Mouse (Mus musculus): Measurements from ENCODE around the gene Snap47. TPM values are rescaled to one million over a fixed set of nuclear protein-coding genes. Genes with fewer than 3 reads are reported as not detected.
"Not testable (repeated sequence)": the region's sequence is repeated elsewhere in the genome, so short reads cannot be mapped to it uniquely, and the experiment has no call there.

The Snap47 gene
- polyA plus RNA-seq, 1 experiment from 2014 or later = 96.7 TPM

GRCm38 (mm10) chr11:59377999-59378398 is 73.0 kb downstream of the Snap47 start:
- no peaks in the 10 kb centered on the region for H3K36me3 ChIP-seq (ENCODE audit: control insufficient read depth, insufficient read depth, low read length)
- H3K9ac ChIP-seq (ENCODE audit: low read length) = no peak overlapping the region
- no peak overlapping the region for H3K4me2 ChIP-seq (ENCODE audit: low read length)
- DNase-seq (ENCODE audit: low spot score) (no peak), ATAC-seq (replicated peaks; ENCODE audit: low FRiP score, low TSS enrichment, low read depth) (no peak)
- H3K9me3 ChIP-seq (ENCODE audit: control insufficient read depth, low read length) = no peaks in the 10 kb centered on the region
- WGBS = 86% methylated on average over 3 of the region's 3 CpGs
- no peaks in the 10 kb centered on the region for H3K4me1 ChIP-seq (replicated peaks; ENCODE audit: control insufficient read depth, insufficient read depth, low read length)
- no peak overlapping the region for H3K27ac ChIP-seq (ENCODE audit: low read depth)
- H3K27me3 ChIP-seq (replicated peaks; ENCODE audit: control insufficient read depth, insufficient read depth, low read length) = no peaks in the 10 kb centered on the region
- no peak overlapping the region for H3K4me3 ChIP-seq (ENCODE audit: low read depth, low read length)

GRCm38 (mm10) chr11:59375475-59375874 is 75.5 kb downstream of the Snap47 start, which contains the start of gene Prss38:
Prss38 (minus strand) TSS chr11:59375657.
- no peak within 1 kb of the TSS for H3K4me2 ChIP-seq (ENCODE audit: low read length)
- ATAC-seq (replicated peaks; ENCODE audit: low FRiP score, low TSS enrichment, low read depth) (no peak), DNase-seq (ENCODE audit: low spot score) (no peak)
- H3K4me1 ChIP-seq (replicated peaks; ENCODE audit: control insufficient read depth, insufficient read depth, low read length) = no peaks in the 10 kb centered on the region
- H3K9ac ChIP-seq (ENCODE audit: low read length) = no peak within 1 kb of the TSS
- no peak within 1 kb of the TSS for H3K27ac ChIP-seq (ENCODE audit: low read depth)
- no peaks in the 10 kb centered on the region for H3K9me3 ChIP-seq (ENCODE audit: control insufficient read depth, low read length)
- H3K27me3 ChIP-seq (replicated peaks; ENCODE audit: control insufficient read depth, insufficient read depth, low read length) = no peaks in the 10 kb centered on the region
- H3K36me3 ChIP-seq (ENCODE audit: control insufficient read depth, insufficient read depth, low read length) = no peaks in the 10 kb centered on the region
- WGBS = 78% methylated on average over 16 of the region's 16 CpGs
- H3K4me3 ChIP-seq (ENCODE audit: low read depth, low read length) = no peak within 1 kb of the TSS

GRCm38 (mm10) chr11:59369848-59370247 is 81.1 kb downstream of the Snap47 start:
- 80% methylated on average over 11 of the region's 11 CpGs for WGBS
- H3K27me3 ChIP-seq (replicated peaks; ENCODE audit: control insufficient read depth, insufficient read depth, low read length) = no peaks in the 10 kb centered on the region

GRCm38 (mm10) chr11:59367955-59368354 is 83.0 kb downstream of the Snap47 start:
- H3K9me3 ChIP-seq (ENCODE audit: control insufficient read depth, low read length); H3K4me3 ChIP-seq (ENCODE audit: low read depth, low read length); H3K36me3 ChIP-seq (ENCODE audit: control insufficient read depth, insufficient read depth, low read length); H3K9ac ChIP-seq (ENCODE audit: low read length); H3K27ac ChIP-seq (ENCODE audit: low read depth); H3K27me3 ChIP-seq (replicated peaks; ENCODE audit: control insufficient read depth, insufficient read depth, low read length); H3K4me2 ChIP-seq (ENCODE audit: low read length); ATAC-seq (replicated peaks; ENCODE audit: low FRiP score, low TSS enrichment, low read depth); DNase-seq (ENCODE audit: low spot score): not testable (repeated sequence)
- 69% methylated on average over 4 of the region's 4 CpGs for WGBS
- H3K4me1 ChIP-seq (replicated peaks; ENCODE audit: control insufficient read depth, insufficient read depth, low read length) = peaks cover 14% of the 10 kb centered on the region; the same call in 1 of the 2 replicates

More at GRCm38 (mm10) chr11:59369848-59370247, 81.1 kb downstream of the Snap47 start:
- ATAC-seq (replicated peaks; ENCODE audit: low FRiP score, low TSS enrichment, low read depth) = no peak
- Histone ChIP-seq H3K4me2 (ENCODE audit: low read length) (no peak overlapping the region), H3K4me1 (replicated peaks; ENCODE audit: control insufficient read depth, insufficient read depth, low read length) (peaks cover 4% of the 10 kb centered on the region; the same call in 1 of the 2 replicates), H3K9ac (ENCODE audit: low read length) (no peak overlapping the region), H3K36me3 (ENCODE audit: control insufficient read depth, insufficient read depth, low read length) (no peaks in the 10 kb centered on the region), H3K4me3 (ENCODE audit: low read depth, low read length) (no peak overlapping the region), H3K27ac (ENCODE audit: low read depth) (no peak overlapping the region), H3K9me3 (ENCODE audit: control insufficient read depth, low read length) (no peaks in the 10 kb centered on the region)
- no peak for DNase-seq (ENCODE audit: low spot score)

- 38% methylated on average over 3 of the region's 3 CpGs for WGBS
- Histone ChIP-seq H3K4me3 (ENCODE audit: low read depth, low read length) (no peak overlapping the region), H3K4me2 (ENCODE audit: low read length) (no peak overlapping the region), H3K4me1 (replicated peaks; ENCODE audit: control insufficient read depth, insufficient read depth, low read length) (peaks cover 14% of the 10 kb centered on the region), H3K36me3 (ENCODE audit: control insufficient read depth, insufficient read depth, low read length) (no peaks in the 10 kb centered on the region), H3K9ac (ENCODE audit: low read length) (no peak overlapping the region), H3K9me3 (ENCODE audit: control insufficient read depth, low read length) (no peaks in the 10 kb centered on the region), H3K27ac (ENCODE audit: low read depth) (no peak overlapping the region), H3K27me3 (replicated peaks; ENCODE audit: control insufficient read depth, insufficient read depth, low read length) (no peaks in the 10 kb centered on the region)
- DNase-seq (ENCODE audit: low spot score) (no peak), ATAC-seq (replicated peaks; ENCODE audit: low FRiP score, low TSS enrichment, low read depth) (no peak)
Observed at GRCm38 (mm10) chr11:59366633-59367032, 84.4 kb downstream of the Snap47 start.

GRCm38 (mm10) chr11:59366031-59366430 is 85.0 kb downstream of the Snap47 start:
- DNase-seq (ENCODE audit: low spot score) (no peak), ATAC-seq (replicated peaks; ENCODE audit: low FRiP score, low TSS enrichment, low read depth) (no peak)
- no peak overlapping the region for H3K4me3 ChIP-seq (ENCODE audit: low read depth, low read length)
- no peak overlapping the region for H3K4me2 ChIP-seq (ENCODE audit: low read length)
- no peaks in the 10 kb centered on the region for H3K9me3 ChIP-seq (ENCODE audit: control insufficient read depth, low read length)
- WGBS = 74% methylated on average over 3 of the region's 3 CpGs
- no peak overlapping the region for H3K9ac ChIP-seq (ENCODE audit: low read length)
- no peaks in the 10 kb centered on the region for H3K36me3 ChIP-seq (ENCODE audit: control insufficient read depth, insufficient read depth, low read length)
- H3K27me3 ChIP-seq (replicated peaks; ENCODE audit: control insufficient read depth, insufficient read depth, low read length) = no peaks in the 10 kb centered on the region
- H3K4me1 ChIP-seq (replicated peaks; ENCODE audit: control insufficient read depth, insufficient read depth, low read length) = peaks cover 14% of the 10 kb centered on the region
- H3K27ac ChIP-seq (ENCODE audit: low read depth) = no peak overlapping the region

GRCm38 (mm10) chr11:59364417-59364816 is 86.6 kb downstream of the Snap47 start:
- ATAC-seq (replicated peaks; ENCODE audit: low FRiP score, low TSS enrichment, low read depth) = 0 out of 2 replicates have a peak, but pooled peaks have one; percentile 32
- H3K9me3 ChIP-seq (ENCODE audit: control insufficient read depth, low read length) = no peaks in the 10 kb centered on the region
- WGBS = 26% methylated on average over 3 of the region's 3 CpGs
- H3K4me2 ChIP-seq (ENCODE audit: low read length) = no peak overlapping the region
- no peak overlapping the region for H3K9ac ChIP-seq (ENCODE audit: low read length)
- peak overlapping the region; percentile 57 for H3K27ac ChIP-seq (ENCODE audit: low read depth)
- no peaks in the 10 kb centered on the region for H3K27me3 ChIP-seq (replicated peaks; ENCODE audit: control insufficient read depth, insufficient read depth, low read length)
- no peak overlapping the region for H3K4me3 ChIP-seq (ENCODE audit: low read depth, low read length)
- DNase-seq (ENCODE audit: low spot score) = peak; percentile 72
- peaks cover 14% of the 10 kb centered on the region for H3K4me1 ChIP-seq (replicated peaks; ENCODE audit: control insufficient read depth, insufficient read depth, low read length)
- no peaks in the 10 kb centered on the region for H3K36me3 ChIP-seq (ENCODE audit: control insufficient read depth, insufficient read depth, low read length)

- H3K9ac ChIP-seq (ENCODE audit: low read length) = no peak overlapping the region
- no peak overlapping the region for H3K4me3 ChIP-seq (ENCODE audit: low read depth, low read length)
- ATAC-seq (replicated peaks; ENCODE audit: low FRiP score, low TSS enrichment, low read depth) (no peak), DNase-seq (ENCODE audit: low spot score) (no peak)
- peaks cover 14% of the 10 kb centered on the region for H3K4me1 ChIP-seq (replicated peaks; ENCODE audit: control insufficient read depth, insufficient read depth, low read length)
- H3K27ac ChIP-seq (ENCODE audit: low read depth) = peak overlapping the region; percentile 57
- no peak overlapping the region for H3K4me2 ChIP-seq (ENCODE audit: low read length)
- H3K9me3 ChIP-seq (ENCODE audit: control insufficient read depth, low read length) = no peaks in the 10 kb centered on the region
- WGBS = 49% methylated on average over 9 of the region's 9 CpGs
- no peaks in the 10 kb centered on the region for H3K27me3 ChIP-seq (replicated peaks; ENCODE audit: control insufficient read depth, insufficient read depth, low read length)
- H3K36me3 ChIP-seq (ENCODE audit: control insufficient read depth, insufficient read depth, low read length) = no peaks in the 10 kb centered on the region
Observed at GRCm38 (mm10) chr11:59364007-59364406, 87.0 kb downstream of the Snap47 start.

GRCm38 (mm10) chr11:59361291-59361690 is 89.7 kb downstream of the Snap47 start:
- H3K9me3 ChIP-seq (ENCODE audit: control insufficient read depth, low read length) = no peaks in the 10 kb centered on the region
- WGBS = 88% methylated on average over 9 of the region's 9 CpGs

More at GRCm38 (mm10) chr11:59361291-59361690, 89.7 kb downstream of the Snap47 start:
- DNase-seq (ENCODE audit: low spot score) (no peak), ATAC-seq (replicated peaks; ENCODE audit: low FRiP score, low TSS enrichment, low read depth) (no peak)
- H3K4me3 ChIP-seq (ENCODE audit: low read depth, low read length) = no peak overlapping the region
- H3K27me3 ChIP-seq (replicated peaks; ENCODE audit: control insufficient read depth, insufficient read depth, low read length) = no peaks in the 10 kb centered on the region
- H3K4me2 ChIP-seq (ENCODE audit: low read length) = no peak overlapping the region
- H3K4me1 ChIP-seq (replicated peaks; ENCODE audit: control insufficient read depth, insufficient read depth, low read length) = peaks cover 14% of the 10 kb centered on the region
- H3K27ac ChIP-seq (ENCODE audit: low read depth) = no peak overlapping the region
- H3K36me3 ChIP-seq (ENCODE audit: control insufficient read depth, insufficient read depth, low read length) = no peaks in the 10 kb centered on the region
- H3K9ac ChIP-seq (ENCODE audit: low read length) = no peak overlapping the region

Measured in intestine, embryonic 14.5 days (tissue).